Mouse (Mus musculus): ENCODE data around the gene Kbtbd2.

Kbtbd2 gene

GRCm38 (mm10) chr6:56797311-56798151 lies at the start of gene Kbtbd2:
Gene Kbtbd2 (minus strand): TSS chr6:56797813.
- peak; percentile 83 to 93 for DNase-seq (ENCODE audit: low spot score in 2 of 2)

- DNase-seq (ENCODE audit: low spot score in 2 of 2): no peak
These were observed 46.8 kb upstream of the Kbtbd2 start for GRCm38 (mm10) chr6:56844365-56844764.

DNA sequence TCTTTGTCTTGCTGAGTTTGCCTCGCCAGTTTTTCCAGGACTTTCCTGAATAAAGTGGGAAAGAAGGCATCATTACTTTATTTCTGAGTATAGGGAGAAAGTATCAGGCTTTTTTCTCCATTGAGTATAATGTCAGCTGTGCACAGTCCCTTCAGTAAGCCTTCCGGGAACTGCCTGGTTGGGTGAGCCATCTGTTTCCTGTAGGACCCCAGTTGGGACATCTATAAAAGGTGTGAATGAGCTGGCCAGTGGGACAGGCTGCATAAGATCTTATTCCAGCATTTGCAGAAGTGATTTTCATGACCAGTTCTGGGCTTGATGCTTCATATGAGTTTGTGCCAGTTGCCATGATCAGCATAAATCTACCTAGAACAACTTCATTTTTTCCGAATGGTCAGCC lies 45.6 kb upstream of the Kbtbd2 start:
- no peak for DNase-seq (ENCODE audit: low spot score in 2 of 2)

GRCm38 (mm10) chr6:56837621-56838020 lies 40.0 kb upstream of the Kbtbd2 start:
- DNase-seq (ENCODE audit: low spot score in 2 of 2): no peak

DNA sequence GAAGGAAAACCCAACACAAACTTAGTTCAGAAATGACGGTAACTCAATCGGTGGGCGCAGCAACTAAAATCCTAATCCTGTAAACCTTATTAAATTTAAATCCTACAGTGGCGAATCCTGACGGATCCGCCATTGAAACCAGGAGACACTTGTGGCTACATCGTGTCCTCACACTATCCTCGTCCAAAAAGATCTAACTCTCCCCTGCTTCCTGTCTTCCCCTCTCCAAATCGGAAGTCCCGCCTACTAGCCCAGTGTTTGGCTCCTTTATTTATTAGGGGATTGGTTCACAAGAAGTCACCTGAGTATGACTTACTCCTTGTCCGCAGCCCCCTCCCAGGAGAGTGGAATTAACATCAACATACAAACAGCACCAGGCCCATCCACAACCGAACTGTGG lies 39.6 kb upstream of the Kbtbd2 start:
- no peak for DNase-seq (ENCODE audit: low spot score in 2 of 2)

GRCm38 (mm10) chr6:56835532-56835931 lies 37.9 kb upstream of the Kbtbd2 start:
- DNase-seq (ENCODE audit: low spot score in 2 of 2): no peak

- DNase-seq (ENCODE audit: low spot score in 2 of 2): no peak
These were observed 37.2 kb upstream of the Kbtbd2 start for GRCm38 (mm10) chr6:56834769-56835168.

DNA sequence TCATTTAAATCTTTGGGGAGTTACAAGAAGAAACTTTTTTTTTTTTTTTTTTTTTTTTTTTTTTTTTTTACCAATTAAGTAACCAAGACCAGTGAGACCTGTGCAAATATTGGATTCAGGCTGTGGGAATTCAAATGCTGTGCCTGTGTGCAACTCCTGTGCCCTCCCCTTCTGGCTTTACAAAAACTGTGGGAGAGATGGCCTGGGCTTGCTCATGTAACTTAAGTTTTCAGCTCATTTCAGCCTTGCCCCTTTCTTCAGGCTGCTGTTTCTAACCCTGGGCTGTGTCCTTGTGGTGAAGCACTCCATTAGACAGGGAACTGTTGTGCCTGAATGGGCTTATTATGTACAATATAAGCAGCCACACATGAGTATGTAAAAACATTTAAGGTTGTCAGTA lies 35.2 kb upstream of the Kbtbd2 start:
- DNase-seq (ENCODE audit: low spot score in 2 of 2): no peak

GRCm38 (mm10) chr6:56832407-56832796 lies 34.8 kb upstream of the Kbtbd2 start:
- no peak for DNase-seq (ENCODE audit: low spot score in 2 of 2)

GRCm38 (mm10) chr6:56831697-56832406 lies 34.2 kb upstream of the Kbtbd2 start, which contains the start of gene Fkbp9:
Gene Fkbp9 (plus strand): TSS chr6:56832059.
- peak in 1 of 2 experiments; percentile 43 for DNase-seq (ENCODE audit: low spot score in 2 of 2)

GRCm38 (mm10) chr6:56825657-56826056 lies 28.0 kb upstream of the Kbtbd2 start:
- DNase-seq (ENCODE audit: low spot score in 2 of 2): no peak

DNA sequence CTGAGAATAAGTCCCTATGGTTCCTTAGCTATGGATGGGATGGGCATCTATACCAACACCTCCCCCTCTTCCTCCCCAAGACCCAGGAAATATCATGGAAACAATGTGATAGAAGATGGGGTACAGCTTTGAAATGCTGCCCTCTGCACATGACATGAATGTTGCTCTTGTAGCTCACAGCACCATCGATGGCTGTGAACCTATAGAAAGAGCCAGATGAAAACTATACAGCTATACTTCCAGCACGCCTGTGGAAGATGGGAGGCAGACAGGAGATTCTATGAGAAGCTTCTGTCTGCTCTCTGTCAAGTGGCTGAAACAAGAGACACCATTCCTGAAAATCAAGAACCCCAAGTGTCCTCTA lies 21.5 kb upstream of the Kbtbd2 start:
- DNase-seq (ENCODE audit: low spot score in 2 of 2): no peak

DNA sequence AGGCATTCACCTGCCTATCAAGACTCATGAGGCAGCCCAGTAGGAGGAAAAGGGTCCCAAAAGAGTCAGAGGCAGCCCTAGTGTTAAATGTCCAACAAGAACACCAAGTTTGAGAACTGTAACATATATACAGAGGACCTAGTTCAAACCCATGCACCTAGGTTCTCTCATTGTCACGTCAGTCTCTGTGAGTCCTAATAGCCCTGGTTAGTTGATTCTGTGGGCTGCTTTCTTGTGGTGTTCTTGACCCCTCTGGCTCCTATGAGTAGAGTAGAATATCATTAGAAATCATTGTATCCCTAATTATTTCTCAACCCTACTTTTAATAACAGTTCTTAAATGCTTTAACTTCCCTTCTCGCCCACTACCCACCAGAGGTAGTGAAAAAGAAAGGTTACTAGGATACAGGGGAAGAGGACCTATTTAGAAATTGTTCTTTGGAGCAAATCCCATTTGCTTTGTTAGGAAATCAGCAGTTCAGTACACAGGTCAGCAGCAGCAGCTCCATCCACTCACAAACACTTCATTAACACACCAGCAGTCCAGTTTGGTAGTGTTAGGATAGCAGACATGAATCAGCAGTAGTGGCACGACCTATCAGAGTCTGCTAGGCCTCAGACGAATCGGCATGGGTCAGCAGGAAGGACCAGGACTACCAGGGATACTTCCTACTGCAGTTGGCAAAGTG lies 21.0 kb upstream of the Kbtbd2 start:
- DNase-seq (ENCODE audit: low spot score in 2 of 2): no peak

- no peak for DNase-seq (ENCODE audit: low spot score in 2 of 2)
These were observed 15.7 kb upstream of the Kbtbd2 start for GRCm38 (mm10) chr6:56813332-56813731.

DNA sequence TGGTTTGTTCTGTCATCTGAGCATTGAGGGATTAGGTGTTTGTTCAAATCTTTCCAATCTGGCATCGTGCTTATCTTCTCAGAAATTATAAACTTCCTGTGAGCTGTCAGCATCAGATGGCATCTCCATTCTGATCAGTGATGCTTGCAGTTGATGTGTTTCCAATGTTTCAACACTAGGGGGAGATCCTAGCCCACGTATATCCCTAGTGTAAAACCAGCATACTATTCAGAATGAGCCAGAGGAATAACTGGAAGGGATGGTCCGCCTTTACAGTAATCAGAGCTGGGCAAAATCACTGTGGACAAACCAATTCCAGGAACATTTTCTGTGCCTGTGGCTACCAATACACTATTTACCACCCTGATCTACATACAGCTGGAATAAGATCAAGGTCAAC lies 11.0 kb upstream of the Kbtbd2 start:
- peak in 1 of 2 experiments; percentile 65 for DNase-seq (ENCODE audit: low spot score in 2 of 2)

DNA sequence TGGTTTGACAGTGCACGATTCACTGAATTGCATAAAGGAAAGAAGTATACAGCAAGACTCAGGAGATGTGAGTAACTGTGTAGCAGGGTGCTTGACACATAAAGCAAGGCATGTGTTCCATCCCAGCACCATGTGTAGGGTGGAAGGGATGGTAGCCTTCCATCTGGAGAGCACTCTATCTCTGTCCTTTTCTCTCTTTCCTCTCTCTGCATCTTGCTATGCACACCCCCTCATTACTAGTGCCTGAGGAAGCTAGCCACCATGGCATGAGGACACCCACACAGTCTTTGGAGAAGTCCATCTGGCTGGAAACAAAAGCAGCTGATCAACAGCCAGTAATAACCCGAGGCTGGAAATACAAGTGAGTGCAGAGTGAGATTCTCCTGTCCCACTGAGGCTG lies 8.6 kb upstream of the Kbtbd2 start:
- peak; percentile 36 to 38 for DNase-seq (ENCODE audit: low spot score in 2 of 2)

DNA sequence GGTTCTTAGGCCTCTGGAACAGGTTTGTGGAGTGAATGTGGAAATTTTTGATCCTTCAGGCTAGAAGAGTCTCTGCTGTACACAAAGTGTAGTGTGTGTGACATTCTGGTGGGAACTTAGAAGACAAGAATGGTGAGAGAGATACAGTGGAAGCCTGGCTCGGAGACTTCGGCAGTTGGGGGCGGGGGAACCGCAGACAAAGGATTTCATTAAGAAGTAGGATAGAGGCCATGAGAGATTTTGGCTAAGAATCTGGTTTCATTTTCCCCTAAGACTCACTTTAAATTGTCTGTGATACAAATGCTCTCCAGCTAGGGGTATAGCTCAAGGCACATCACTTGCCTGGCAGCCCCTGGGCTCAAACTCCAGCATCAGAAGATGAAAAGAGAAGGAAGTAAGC lies 7.4 kb upstream of the Kbtbd2 start:
- DNase-seq (ENCODE audit: low spot score in 2 of 2): no peak

- DNase-seq (ENCODE audit: low spot score in 2 of 2): no peak
These were observed 496 bp upstream of the Kbtbd2 start for GRCm38 (mm10) chr6:56798152-56798465.

DNA sequence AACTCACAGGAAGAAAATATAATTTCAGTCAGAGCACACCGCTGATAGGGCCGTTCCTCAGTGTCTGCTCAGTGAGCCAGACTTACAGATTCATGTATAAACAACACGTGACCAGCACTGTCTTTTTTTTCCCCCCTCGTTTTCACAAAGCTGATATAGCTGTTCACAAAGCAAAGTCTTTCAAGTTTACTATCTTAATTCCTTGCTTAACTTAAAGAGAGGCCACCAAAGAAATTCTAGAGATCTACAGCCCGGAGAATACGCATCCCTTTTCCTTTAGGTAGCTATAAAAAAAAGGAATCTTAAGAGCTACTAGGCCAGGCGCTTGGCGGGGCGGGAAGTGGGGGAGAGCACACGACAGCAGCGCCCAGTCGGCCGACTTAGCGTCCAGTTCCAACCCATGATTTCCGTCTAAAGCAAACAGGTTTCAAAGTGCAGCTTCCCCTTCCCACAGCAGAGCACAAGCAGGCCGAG lies 908 bp downstream of the Kbtbd2 start:
- peak in 1 of 2 experiments; percentile 22 for DNase-seq (ENCODE audit: low spot score in 2 of 2)

DNA sequence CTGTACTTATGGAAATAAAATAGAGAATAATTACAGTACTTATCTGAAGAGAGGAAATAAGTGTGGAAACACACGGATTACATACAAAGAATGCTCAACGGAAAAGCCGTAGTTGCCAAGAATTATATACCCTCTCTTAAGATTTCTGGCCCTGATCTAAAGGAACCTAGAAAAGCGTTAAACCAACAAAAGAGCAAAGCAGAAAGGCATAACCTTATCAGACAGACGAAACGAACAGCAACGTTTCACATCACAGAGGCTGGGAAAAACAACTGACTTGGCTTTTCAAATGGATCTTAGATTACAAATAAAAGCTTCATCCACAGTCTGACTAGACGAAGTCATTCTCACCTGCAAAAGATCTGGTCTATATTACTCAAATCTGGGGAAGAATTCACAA lies 1.4 kb downstream of the Kbtbd2 start:
- DNase-seq (ENCODE audit: low spot score in 2 of 2): no peak

DNA sequence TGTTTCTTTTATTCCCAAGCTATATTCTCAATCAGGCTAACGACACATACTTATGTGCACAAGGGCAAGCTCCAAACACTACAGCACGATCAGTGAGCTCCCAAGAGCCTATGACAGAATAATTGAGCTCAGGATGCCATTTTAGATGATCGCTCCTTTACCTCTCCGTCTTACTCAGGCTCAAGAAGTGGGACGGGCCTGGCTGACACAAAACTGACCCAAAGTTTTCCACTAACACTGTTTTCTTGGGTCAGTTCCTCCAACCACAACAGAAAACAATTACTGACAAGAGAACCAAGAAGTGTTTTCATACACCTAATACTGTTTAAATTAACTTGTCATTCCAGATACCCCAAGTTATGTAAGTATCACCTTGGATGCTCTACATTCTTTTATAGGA lies 2.8 kb downstream of the Kbtbd2 start:
- no peak for DNase-seq (ENCODE audit: low spot score in 2 of 2)

- no peak for DNase-seq (ENCODE audit: low spot score in 2 of 2)
These were observed 8.3 kb downstream of the Kbtbd2 start for GRCm38 (mm10) chr6:56789336-56789735.

- DNase-seq (ENCODE audit: low spot score in 2 of 2): no peak
These were observed 9.9 kb downstream of the Kbtbd2 start for GRCm38 (mm10) chr6:56787668-56788067.
